Mouse (Mus musculus) left cerebral cortex, postnatal 10 days (tissue): ENCODE measurements around the gene Cers6. TPM values are rescaled to one million over a fixed set of nuclear protein-coding genes. Genes with fewer than 3 reads are reported as not detected.
A peak's percentile ranks its signal among the peaks of the same experiment; 100 is the strongest.

Experiments
- DNase-seq, 2 experiments: peaks; one replicate each; pipeline ENCODE4 v3.0.0; 2021 to 2022; ENCODE audit warnings: low spot score in 2 of 2, mixed read lengths in 1 of 2; ENCODE audit errors: extremely low spot score in 1 of 2
- intact Hi-C: fragments of 180-260 bp; cut with DNase I; formaldehyde crosslinking; loops from one replicate; pipeline ENCODE4 v1.15.1; 2025
- total RNA-seq, 2 experiments: library from RNA; stranded (reverse); gene quantifications; 2 replicates each; pipeline ENCODE4 v1.2.3; 2021

Cers6 gene
- total RNA-seq, 2 experiments from 2014 or later = 63.9 to 67.0 TPM

DNA sequence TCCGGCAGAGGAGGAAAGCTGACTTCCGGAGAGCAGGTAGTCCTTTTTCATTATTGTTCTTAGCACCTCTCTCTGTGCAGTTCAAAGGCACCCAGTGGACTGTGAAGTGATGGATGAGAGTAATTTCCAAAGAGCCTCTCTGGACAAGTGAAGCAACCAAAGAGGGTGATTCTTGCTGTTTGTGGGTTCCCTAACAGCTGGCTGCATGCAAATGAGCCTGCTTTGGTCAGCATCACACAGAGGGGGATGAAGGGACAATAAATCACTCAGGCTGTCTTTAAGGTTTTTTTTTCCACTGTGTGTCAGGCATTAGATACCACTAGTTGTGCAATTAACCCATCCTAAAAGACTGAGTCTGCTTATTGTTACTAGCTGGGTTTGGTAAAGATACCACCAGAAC is 258.5 kb downstream of the Cers6 start:
- no peak for DNase-seq
- intact Hi-C loops = no loop called here

- intact Hi-C loops = no loop called here
- no peak for DNase-seq
These were observed 260.4 kb downstream of the Cers6 start for GRCm38 (mm10) chr2:69121681-69122080.

- DNase-seq = no peak
- intact Hi-C loops = no loop called here
These were observed 264.2 kb downstream of the Cers6 start for GRCm38 (mm10) chr2:69125425-69125824.

DNA sequence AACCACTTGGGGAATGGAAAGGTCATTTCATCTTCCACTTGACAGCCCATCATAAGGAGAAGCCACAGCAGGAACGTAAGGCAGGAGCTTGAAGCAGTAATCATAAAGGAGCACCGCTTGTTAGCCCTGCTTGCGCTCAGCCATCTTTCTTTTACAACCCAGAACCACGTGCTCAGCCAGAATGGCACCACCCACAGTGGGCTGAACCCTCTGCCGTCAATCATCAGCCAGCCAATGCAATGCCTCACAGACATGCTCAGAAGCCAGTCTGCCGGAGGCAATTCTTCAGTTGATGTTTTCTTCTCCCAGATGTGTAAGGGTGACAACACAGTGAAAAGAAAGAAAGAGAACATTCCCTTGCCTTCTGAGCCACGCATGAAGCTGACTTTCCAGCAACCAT is 267.1 kb downstream of the Cers6 start:
- intact Hi-C loops = no loop called here
- peak in 1 of 2 experiments; percentile 41 for DNase-seq

- DNase-seq = no peak
- intact Hi-C loops = no loop called here
These were observed 267.7 kb downstream of the Cers6 start for GRCm38 (mm10) chr2:69128921-69129395.

GRCm38 (mm10) chr2:69129425-69130210 is 268.4 kb downstream of the Cers6 start:
- intact Hi-C loops = no loop called here
- DNase-seq = no peak

GRCm38 (mm10) chr2:69132046-69132445 is 270.8 kb downstream of the Cers6 start:
- DNase-seq = no peak
- intact Hi-C loops = no loop called here

GRCm38 (mm10) chr2:69132488-69133040 is 271.3 kb downstream of the Cers6 start:
- no peak for DNase-seq
- intact Hi-C loops = no loop called here

- intact Hi-C loops = no loop called here
These were observed 272.9 kb downstream of the Cers6 start for GRCm38 (mm10) chr2:69134186-69134585.

DNA sequence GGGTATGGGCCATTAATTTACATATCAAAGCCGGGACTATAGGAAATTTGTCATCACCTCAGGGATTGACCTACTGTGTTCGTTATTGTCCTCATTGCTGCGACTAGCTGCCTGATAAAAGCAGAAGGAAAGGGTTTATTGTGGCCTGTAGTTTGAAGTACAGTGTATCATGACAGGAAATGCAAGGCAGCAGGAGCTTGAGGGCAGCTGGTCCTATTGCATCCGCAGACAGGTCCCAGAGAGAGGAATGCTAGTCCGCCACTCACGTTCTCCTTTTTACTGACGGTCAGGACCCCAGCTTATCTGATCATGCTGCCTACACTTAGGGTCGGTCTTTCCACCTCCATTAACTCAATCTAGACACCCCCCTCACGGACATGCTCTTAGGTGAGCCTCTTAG is 273.7 kb downstream of the Cers6 start:
- intact Hi-C loops = no loop called here
- DNase-seq = no peak

More at GRCm38 (mm10) chr2:69134186-69134585, 272.9 kb downstream of the Cers6 start:
- no peak for DNase-seq

DNA sequence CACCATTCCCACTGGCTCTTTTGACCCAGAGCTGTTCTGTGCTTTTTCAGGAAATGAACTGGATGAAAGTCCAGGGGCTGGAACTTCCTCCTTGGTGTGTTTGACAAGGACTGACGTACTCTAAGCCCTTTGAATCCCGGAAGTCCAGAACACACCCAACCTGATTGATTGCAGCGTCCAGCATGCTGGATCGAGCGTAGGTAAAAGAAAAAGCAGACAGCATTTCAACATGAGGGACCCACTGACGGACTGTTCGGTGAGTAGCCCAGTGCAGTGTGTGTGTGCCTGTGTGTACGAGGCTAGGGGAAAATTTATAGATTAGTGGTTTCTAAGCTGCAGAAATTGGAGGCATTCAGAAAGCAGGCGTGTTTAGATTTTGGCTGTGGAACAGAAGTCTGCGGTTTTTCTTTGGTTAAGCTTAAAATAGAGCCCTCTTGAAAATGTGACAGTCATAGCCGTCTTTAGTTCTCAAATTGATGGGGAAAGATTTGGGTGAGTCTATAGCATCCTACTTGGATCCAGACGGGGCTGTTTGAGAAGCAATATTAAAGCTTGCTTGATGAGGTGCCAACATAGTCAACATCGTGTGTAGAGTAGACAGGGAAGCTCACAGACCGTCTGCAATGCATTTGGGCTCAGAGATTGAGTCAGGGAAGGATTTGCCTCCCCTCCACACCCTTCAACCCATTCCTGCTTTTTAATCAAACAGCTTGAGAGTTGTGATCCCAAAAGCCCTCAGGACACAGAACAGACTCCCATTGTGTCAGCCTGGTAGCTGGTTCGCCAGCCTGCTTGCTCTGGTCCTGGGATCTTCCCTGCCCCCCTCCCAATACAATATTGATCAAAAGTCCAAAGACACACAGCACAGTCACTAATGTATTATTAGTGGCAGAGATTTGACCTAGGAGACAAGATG is 274.7 kb downstream of the Cers6 start, which contains the start of gene Nostrin:
Gene Nostrin (plus strand): TSS at position 140 of the 916 bp plus-strand sequence.
- intact Hi-C loops = no loop called here

GRCm38 (mm10) chr2:69137406-69138084 is 276.3 kb downstream of the Cers6 start:
- peak in 1 of 2 experiments; percentile 66 for DNase-seq
- intact Hi-C loops = no loop called here

More for the DNA sequence above, 274.7 kb downstream of the Cers6 start, which contains the start of gene Nostrin:
- DNase-seq = peak; percentile 30 to 37

DNA sequence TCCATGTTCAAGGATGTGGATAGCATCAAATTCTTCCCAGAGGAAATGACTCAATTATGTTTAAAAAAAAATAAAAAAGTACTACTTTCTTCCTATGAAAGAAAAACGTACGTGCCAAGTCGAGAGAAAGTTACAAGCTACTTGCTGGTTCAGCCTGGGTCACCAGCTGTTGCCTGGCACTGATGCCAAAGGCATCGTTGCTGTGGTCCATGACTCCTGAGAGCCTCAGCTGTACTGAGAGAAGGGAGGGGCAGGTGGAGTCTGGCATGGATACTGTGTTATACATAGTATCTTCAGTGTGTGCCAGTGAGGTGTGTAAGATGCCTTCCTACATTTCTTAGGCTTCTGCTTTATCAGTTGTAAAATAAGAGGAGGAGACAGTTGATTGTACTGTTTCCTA is 277.5 kb downstream of the Cers6 start:
- DNase-seq = no peak
- intact Hi-C loops = no loop called here

GRCm38 (mm10) chr2:69140215-69140614 is 279.0 kb downstream of the Cers6 start:
- intact Hi-C loops = no loop called here

GRCm38 (mm10) chr2:69140816-69141215 is 279.6 kb downstream of the Cers6 start:
- intact Hi-C loops = no loop called here
- no peak for DNase-seq

More at GRCm38 (mm10) chr2:69140215-69140614, 279.0 kb downstream of the Cers6 start:
- no peak for DNase-seq

DNA sequence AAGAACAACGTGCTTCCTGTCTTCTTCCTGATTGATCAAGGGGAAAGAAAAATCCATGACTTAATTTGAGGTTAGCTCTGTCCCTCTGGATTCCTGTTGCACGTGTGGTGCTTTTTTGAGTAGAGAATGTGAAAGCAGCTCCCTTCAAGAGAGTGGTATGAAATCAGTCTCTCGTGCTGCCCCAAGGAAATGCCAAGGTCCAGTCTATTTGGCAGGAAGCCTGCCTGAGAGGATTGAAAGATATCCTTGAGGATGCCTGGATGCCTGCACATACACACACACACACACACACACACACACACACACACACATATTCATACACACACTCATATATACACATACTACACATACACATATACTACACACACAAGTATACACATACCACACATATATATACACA is 287.4 kb downstream of the Cers6 start:
- DNase-seq = no peak
- intact Hi-C loops = no loop called here

DNA sequence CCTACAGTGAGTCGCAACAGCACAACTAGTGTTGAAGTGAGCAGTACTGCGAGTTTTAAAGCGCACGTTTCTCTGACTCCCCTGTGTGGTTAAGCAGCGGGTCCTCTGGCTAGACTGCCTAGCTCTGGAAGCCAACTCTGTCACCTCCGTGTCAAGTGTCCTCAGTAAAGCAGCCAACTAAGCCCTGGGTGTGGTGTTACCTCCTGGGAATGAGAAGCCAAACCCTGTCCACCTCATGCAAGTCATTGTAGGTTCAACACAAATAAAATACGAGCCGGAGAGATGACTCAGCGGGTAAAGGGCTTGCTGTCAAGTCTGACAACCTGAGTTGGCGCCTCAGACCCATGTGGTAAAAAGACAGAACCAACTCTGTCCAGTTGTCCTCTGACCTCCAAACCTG is 287.9 kb downstream of the Cers6 start:
- DNase-seq = no peak
- intact Hi-C loops = no loop called here

- intact Hi-C loops = no loop called here
- no peak for DNase-seq
These were observed 289.6 kb downstream of the Cers6 start for GRCm38 (mm10) chr2:69150841-69151240.

DNA sequence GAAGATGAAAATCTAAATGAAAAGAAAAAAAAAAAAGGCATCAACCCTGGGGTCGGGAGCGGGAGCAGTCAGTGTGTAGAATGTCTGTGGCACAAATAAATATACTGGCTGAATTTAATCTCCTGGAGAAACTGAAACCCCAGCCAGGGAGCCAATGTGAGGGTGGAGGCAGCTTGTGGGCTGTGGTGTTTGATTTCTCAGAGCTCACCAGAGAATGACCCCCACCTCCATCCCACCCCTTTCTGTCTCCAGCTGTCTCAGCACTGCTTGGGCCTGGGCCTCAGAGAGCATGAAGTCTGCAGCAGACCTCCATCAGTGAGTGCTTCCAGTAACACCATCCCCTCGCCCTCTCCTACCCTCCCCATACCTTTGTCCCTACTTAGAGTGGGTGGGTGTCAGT is 294.6 kb downstream of the Cers6 start:
- no peak for DNase-seq

More for the DNA sequence above, 294.6 kb downstream of the Cers6 start:
- intact Hi-C loops = no loop called here
